ENCODE assay signal across 8 mouse cellular contexts in genomic region chr1:119997644-119998043, GRCm38 (mm10). TPM values are rescaled to one million over a fixed set of nuclear protein-coding genes. Genes with fewer than 3 reads are reported as not detected.
DNase-seq lines count a peak whose midpoint lies in the region; ATAC-seq and TF ChIP-seq lines count a peak whose summit lies in the region.
"Had no signal": no experiment of that assay in that cellular context is flagged by ENCODE, and none has a peak within 500 bp of the region (broad histone marks: within the 10 kb centered on the region; RNA-seq: fewer than 3 reads in every experiment).

No protein-coding gene starts in this region.

- H3K4me1 ChIP-seq in E14TG2a.4 (replicated peaks; ENCODE audit: low read depth, low read length) = peaks cover 21% of the 10 kb centered on the region
- no peaks in the 10 kb centered on the region for H3K4me1 ChIP-seq in hindbrain, embryonic 11.5 days (replicated peaks; ENCODE audit: control insufficient read depth, insufficient read depth, low read length)
- H3K4me1 ChIP-seq in limb, embryonic 14.5 days (ENCODE audit: control insufficient read depth, insufficient read depth, low read length) = no peaks in the 10 kb centered on the region

- ATAC-seq in hindbrain, embryonic 11.5 days (ENCODE audit: low FRiP score) = peak; percentile 55; the same call in 1 of the 2 replicates
- no peak for ATAC-seq in limb, embryonic 14.5 days (ENCODE audit: low FRiP score, low read depth)

- TF ChIP-seq POLR2A in limb, embryonic 14.5 days (IDR thresholded peaks at IDR 0.05; ENCODE audit: borderline replicate concordance, extremely low read depth, insufficient read depth, insufficient read length) = no peak

- H3K9ac ChIP-seq in hindbrain, embryonic 11.5 days (ENCODE audit: low read depth, low read length) = no peak overlapping the region
- H3K9ac ChIP-seq in limb, embryonic 14.5 days (ENCODE audit: low read depth, low read length, severe bottlenecking) = no peak overlapping the region

- no peaks in the 10 kb centered on the region for H3K9me3 ChIP-seq in E14TG2a.4 (ENCODE audit: low read length)
- H3K9me3 ChIP-seq in hindbrain, embryonic 11.5 days (ENCODE audit: control insufficient read depth, low read length) = no peaks in the 10 kb centered on the region
- H3K9me3 ChIP-seq in limb, embryonic 14.5 days (ENCODE audit: control insufficient read depth, low read length) = no peaks in the 10 kb centered on the region

- H3K4me3 ChIP-seq in E14TG2a.4 (replicated peaks; ENCODE audit: low read length) = peak overlapping the region; percentile 80; the same call in 1 of the 2 replicates
- no peak overlapping the region for H3K4me3 ChIP-seq in hindbrain, embryonic 11.5 days (ENCODE audit: low read depth, low read length)
- peak overlapping the region; percentile 45 for H3K4me3 ChIP-seq in limb, embryonic 14.5 days (replicated peaks; ENCODE audit: low read length)

- 29% methylated on average over 5 of the region's 5 CpGs for WGBS in hindbrain, embryonic 11.5 days
- WGBS in limb, embryonic 14.5 days = 31% methylated on average over 5 of the region's 5 CpGs

- no peak; the same call in 1 of the 2 replicates for TF ChIP-seq CTCF in E14TG2a.4 (conservative IDR thresholded peaks at IDR 0.05; ENCODE audit: low read length)

- H3K36me3 ChIP-seq in E14TG2a.4 (ENCODE audit: insufficient read depth, low read length) = no peaks in the 10 kb centered on the region
- no peaks in the 10 kb centered on the region for H3K36me3 ChIP-seq in hindbrain, embryonic 11.5 days (ENCODE audit: control insufficient read depth, insufficient read depth, low read length)
- no peaks in the 10 kb centered on the region for H3K36me3 ChIP-seq in limb, embryonic 14.5 days (ENCODE audit: control insufficient read depth, insufficient read depth, low read length)

- no peak overlapping the region for H3K27ac ChIP-seq in hindbrain, embryonic 11.5 days (ENCODE audit: low read depth, low read length)
- H3K27ac ChIP-seq in limb, embryonic 14.5 days (replicated peaks; ENCODE audit: low read depth, low read length) = no peak overlapping the region

- peak overlapping the region; percentile 46 for H3K4me2 ChIP-seq in hindbrain, embryonic 11.5 days (replicated peaks; ENCODE audit: low read depth, low read length)
- peak overlapping the region; percentile 75 for H3K4me2 ChIP-seq in limb, embryonic 14.5 days (replicated peaks; ENCODE audit: low read depth, low read length, severe bottlenecking)

- DNase-seq in R1 (ENCODE audit: low read depth, low spot score) = peak; percentile 61
- peak; percentile 41 for DNase-seq in hindbrain, embryonic 11.5 days (ENCODE audit: low spot score)
- no peak for DNase-seq in limb, embryonic 14.5 days (ENCODE audit: low spot score)
- DNase-seq in neural tube, embryonic 10.5 days (ENCODE audit: extremely low spot score, low spot score) = peak; percentile 26
- no peak for DNase-seq in right cerebral cortex, postnatal 14 days
- DNase-seq in urinary bladder, postnatal 14 days (ENCODE audit: low spot score) = no peak

- peaks cover 59% of the 10 kb centered on the region for H3K27me3 ChIP-seq in E14TG2a.4 (ENCODE audit: insufficient read depth, low read length)
- H3K27me3 ChIP-seq in hindbrain, embryonic 11.5 days (ENCODE audit: control insufficient read depth, insufficient read depth, low read length) = no peaks in the 10 kb centered on the region
- H3K27me3 ChIP-seq in limb, embryonic 14.5 days (ENCODE audit: control insufficient read depth, insufficient read depth, low read length) = no peaks in the 10 kb centered on the region

RNA-seq across cellular contexts. Expression of gene Cfap221, which starts 0.6 kb away (rescaled TPM):
- polyA plus RNA-seq in hindbrain, embryonic 11.5 days (2014; fragmentation: Nextera tagmentation; extraction: Ambion mirVana) = 0.07 and 0.20 TPM in 2 replicates
- 0.06 TPM in 1 of 2 replicates, not detected in the other for polyA plus RNA-seq in limb, embryonic 14.5 days (2012; rRNA removed)
- polyA plus RNA-seq in limb, embryonic 14.5 days (2014; fragmentation: Nextera tagmentation; extraction: Ambion mirVana) = 0.18 TPM in 1 of 2 replicates, not detected in the other
- polyA plus RNA-seq: spleen, adult 2 months had no signal

RNA-seq across cellular contexts. Expression of gene Sctr, which starts 9.1 kb away (rescaled TPM):
- 0.31 and 0.73 TPM in 2 replicates for polyA plus RNA-seq in hindbrain, embryonic 11.5 days (2014; fragmentation: Nextera tagmentation; extraction: Ambion mirVana)
- polyA plus RNA-seq in limb, embryonic 14.5 days (2012; rRNA removed) = 0.55 and 0.82 TPM in 2 replicates
- 0.29 TPM in 1 of 2 replicates, not detected in the other for polyA plus RNA-seq in limb, embryonic 14.5 days (2014; fragmentation: Nextera tagmentation; extraction: Ambion mirVana)

Comparison
In these comparisons a context has a peak if more than half of its experiments do, and no peak if none do; other contexts are left out.
1. DNase-seq: peak in R1 (single experiment), hindbrain, embryonic 11.5 days (single experiment) and neural tube, embryonic 10.5 days (single experiment); none in limb, embryonic 14.5 days (single experiment), right cerebral cortex, postnatal 14 days (single experiment) and urinary bladder, postnatal 14 days (single experiment).